Mouse (Mus musculus) E14TG2a.4 (cell line): ENCODE results near the gene Nckap5l.

Experiments
- H3K27me3 ChIP-seq: 2 replicates; pipeline ENCODE4 v1.6.1; 2014; ENCODE audit warnings: low read length, control low read depth; ENCODE audit not compliant: insufficient read depth
- H3K36me3 ChIP-seq: 2 replicates; pipeline ENCODE4 v1.6.1; 2014; ENCODE audit warnings: low read length, control low read depth; ENCODE audit not compliant: insufficient read depth
- H3K4me1 ChIP-seq: replicated peaks from 2 replicates; pipeline ENCODE4 v1.6.1; 2014; ENCODE audit warnings: low read depth, low read length, control low read depth
- H3K4me3 ChIP-seq: replicated peaks from 2 replicates; pipeline ENCODE4 v1.5.1; 2014; ENCODE audit warnings: mild to moderate bottlenecking, low read length
- H3K9me3 ChIP-seq: 2 replicates; pipeline ENCODE4 v1.6.1; 2014; ENCODE audit warnings: low read length, control low read depth
- CTCF ChIP-seq: conservative IDR thresholded peaks from 2 replicates; pipeline ENCODE4 v1.5.1; 2014; ENCODE audit warnings: low read length
- NANOG ChIP-seq: IDR thresholded peaks from 2 replicates; pipeline ENCODE4 v1.6.1; 2014; ENCODE audit warnings: borderline replicate concordance, low read length, mixed read lengths
- POU5F1 ChIP-seq: IDR thresholded peaks from 2 replicates; pipeline ENCODE4 v1.6.1; 2014; ENCODE audit warnings: low read length, borderline replicate concordance

Gene Nckap5l

GRCm38 (mm10) chr15:99440816-99441457 is 16.6 kb downstream of the Nckap5l start:
- peaks cover 23% of the 10 kb centered on the region for H3K36me3 ChIP-seq
- peaks cover 44% of the 10 kb centered on the region for H3K4me1 ChIP-seq
- no peak for TF ChIP-seq POU5F1
- no peak for TF ChIP-seq CTCF
- TF ChIP-seq NANOG, result no peak

GRCm38 (mm10) chr15:99440112-99440815 is 17.3 kb downstream of the Nckap5l start:
- Histone ChIP-seq H3K9me3 (no peaks in the 10 kb centered on the region), H3K4me3 (no peak overlapping the region), H3K4me1 (peaks cover 43% of the 10 kb centered on the region), H3K27me3 (no peaks in the 10 kb centered on the region), H3K36me3 (peaks cover 21% of the 10 kb centered on the region)
- TF ChIP-seq CTCF (no peak), NANOG (no peak)

More at GRCm38 (mm10) chr15:99440816-99441457, 16.6 kb downstream of the Nckap5l start:
- H3K27me3 ChIP-seq, result no peaks in the 10 kb centered on the region
- no peak overlapping the region for H3K4me3 ChIP-seq
- H3K9me3 ChIP-seq, result no peaks in the 10 kb centered on the region

- peaks cover 21% of the 10 kb centered on the region for H3K36me3 ChIP-seq
- no peaks in the 10 kb centered on the region for H3K27me3 ChIP-seq
- peaks cover 44% of the 10 kb centered on the region for H3K4me1 ChIP-seq
- no peaks in the 10 kb centered on the region for H3K9me3 ChIP-seq
- H3K4me3 ChIP-seq, result no peak overlapping the region
- TF ChIP-seq NANOG, result no peak
- no peak for TF ChIP-seq CTCF
- TF ChIP-seq POU5F1, result no peak
These were observed 18.4 kb downstream of the Nckap5l start for GRCm38 (mm10) chr15:99438966-99439698.

- TF ChIP-seq POU5F1 (no peak), NANOG (no peak), CTCF (no peak)
- Histone ChIP-seq H3K27me3 (no peaks in the 10 kb centered on the region), H3K9me3 (no peaks in the 10 kb centered on the region), H3K36me3 (peaks cover 48% of the 10 kb centered on the region), H3K4me3 (no peak overlapping the region), H3K4me1 (peaks cover 48% of the 10 kb centered on the region)
These were observed 23.6 kb downstream of the Nckap5l start for GRCm38 (mm10) chr15:99433913-99434312.

- TF ChIP-seq CTCF, result no peak
- TF ChIP-seq NANOG, result no peak
- TF ChIP-seq POU5F1, result no peak
- Histone ChIP-seq H3K4me1 (peaks cover 42% of the 10 kb centered on the region), H3K9me3 (no peaks in the 10 kb centered on the region), H3K4me3 (no peak overlapping the region), H3K27me3 (no peaks in the 10 kb centered on the region), H3K36me3 (peaks cover 46% of the 10 kb centered on the region)
These were observed 24.3 kb downstream of the Nckap5l start for GRCm38 (mm10) chr15:99433081-99433718.

GRCm38 (mm10) chr15:99431967-99432366 is 25.6 kb downstream of the Nckap5l start:
- Histone ChIP-seq H3K4me3 (no peak overlapping the region), H3K9me3 (no peaks in the 10 kb centered on the region), H3K27me3 (no peaks in the 10 kb centered on the region), H3K36me3 (peaks cover 54% of the 10 kb centered on the region), H3K4me1 (peaks cover 49% of the 10 kb centered on the region)
- TF ChIP-seq NANOG (no peak), POU5F1 (no peak), CTCF (no peak)

- H3K36me3 ChIP-seq, result peaks cover 52% of the 10 kb centered on the region
- H3K4me1 ChIP-seq, result peaks cover 49% of the 10 kb centered on the region
- H3K9me3 ChIP-seq, result no peaks in the 10 kb centered on the region
- TF ChIP-seq POU5F1, result no peak
- no peak for TF ChIP-seq NANOG
- TF ChIP-seq CTCF, result no peak
- H3K4me3 ChIP-seq, result no peak overlapping the region
- H3K27me3 ChIP-seq, result peaks cover 3% of the 10 kb centered on the region; the same call in 1 of the 2 replicates
These were observed 26.0 kb downstream of the Nckap5l start for GRCm38 (mm10) chr15:99431504-99431903.

- peaks cover 52% of the 10 kb centered on the region for H3K36me3 ChIP-seq
- H3K4me3 ChIP-seq, result no peak overlapping the region
- no peaks in the 10 kb centered on the region for H3K9me3 ChIP-seq
- peaks cover 49% of the 10 kb centered on the region for H3K4me1 ChIP-seq
- H3K27me3 ChIP-seq, result peaks cover 7% of the 10 kb centered on the region
- TF ChIP-seq POU5F1 (no peak), CTCF (no peak), NANOG (no peak)
These were observed 26.5 kb downstream of the Nckap5l start for GRCm38 (mm10) chr15:99431063-99431462.
